Mouse (Mus musculus) layer of hippocampus, adult 8-10 months (tissue): ENCODE measurements around the gene En2. TPM values are rescaled to one million over a fixed set of nuclear protein-coding genes. Genes with fewer than 3 reads are reported as not detected.

Experiments
- DNase-seq, 2 experiments: peaks; one replicate each; pipeline ENCODE4 v3.0.0; 2022; ENCODE audit warnings: low spot score in 2 of 2
- total RNA-seq, 4 experiments: library from RNA; stranded (reverse); gene quantifications; 2 replicates each; pipeline ENCODE4 v1.2.4; 2022

Gene En2
- total RNA-seq, 4 experiments from 2014 or later: 0.27 to 0.57 (median 0.40) TPM

- DNase-seq: no peak
Measured at GRCm38 (mm10) chr5:28178322-28178721, 12.8 kb downstream of the En2 start.

DNA sequence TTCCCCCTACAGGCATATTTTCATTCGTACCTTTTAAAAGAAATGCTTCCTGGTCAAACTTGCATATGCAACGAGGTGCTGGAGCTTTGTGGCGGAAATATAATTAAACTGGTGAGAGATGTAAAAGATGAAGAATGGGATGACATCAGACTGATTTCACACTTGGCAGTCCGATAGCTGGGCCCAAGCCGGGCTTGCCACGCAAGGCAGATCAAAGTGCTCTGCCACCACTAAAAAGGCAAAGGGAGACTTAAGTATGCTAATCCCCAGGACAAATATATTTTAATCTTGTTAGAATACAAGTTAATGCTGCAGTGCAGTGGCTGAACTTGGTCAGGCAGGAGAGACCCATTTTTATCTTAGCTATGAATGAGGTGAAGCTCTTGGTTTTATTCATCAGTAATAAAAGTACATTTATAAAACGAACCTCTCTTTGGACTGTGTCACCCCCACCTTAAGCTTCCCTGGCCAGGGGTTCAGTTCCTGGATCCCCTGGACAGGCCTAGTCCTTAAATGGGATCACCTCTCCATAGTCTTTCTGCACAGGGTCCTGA is 13.8 kb downstream of the En2 start:
- no peak for DNase-seq

DNA sequence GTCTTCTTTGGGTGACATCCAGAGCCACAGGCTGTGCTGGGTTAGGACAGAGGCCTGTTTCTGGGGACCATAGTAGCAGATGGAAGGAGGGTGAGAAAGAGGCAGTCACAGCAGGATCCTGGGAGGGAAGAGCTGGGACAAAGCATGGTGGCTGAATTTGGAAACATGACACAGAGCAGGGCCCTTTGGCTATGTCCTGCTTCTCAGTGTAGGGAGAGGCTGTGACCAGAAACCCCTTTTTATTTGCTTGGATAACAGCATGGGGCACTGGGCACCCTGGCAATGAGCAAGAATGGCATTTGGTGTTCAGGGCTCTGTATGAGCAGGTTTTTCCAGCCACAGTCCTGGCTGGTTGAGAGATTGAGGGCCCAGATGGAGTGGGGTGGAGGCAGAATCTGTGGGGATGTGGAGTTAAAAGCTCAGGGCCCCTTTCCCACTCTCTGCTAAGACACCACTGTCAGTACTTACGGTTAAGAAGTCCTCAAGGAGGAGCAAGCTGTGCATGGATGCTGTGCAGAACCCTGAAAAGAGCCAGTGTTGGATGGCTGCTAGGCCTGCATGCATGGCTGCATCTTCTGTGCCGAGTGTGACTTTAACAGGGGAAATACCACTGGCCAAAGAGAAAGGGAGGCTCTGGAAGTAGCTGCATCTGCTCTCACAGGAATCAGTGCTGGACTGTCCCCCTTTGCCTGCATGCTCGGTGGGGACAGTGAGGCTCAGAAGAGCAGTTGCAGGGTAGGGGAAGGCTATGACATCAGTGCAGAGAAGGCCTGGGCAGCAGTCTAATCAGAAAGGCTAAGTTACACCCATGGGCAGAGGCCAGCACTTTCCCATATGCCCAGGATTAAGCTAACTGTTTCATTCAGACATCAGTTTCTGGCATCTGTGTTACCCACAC is 26.0 kb downstream of the En2 start:
- DNase-seq: no peak

- DNase-seq: no peak
Measured at GRCm38 (mm10) chr5:28192099-28192454, 26.6 kb downstream of the En2 start.

GRCm38 (mm10) chr5:28195473-28195872 is 30.0 kb downstream of the En2 start:
- DNase-seq: no peak

- no peak for DNase-seq
Measured at GRCm38 (mm10) chr5:28199089-28199873, 33.8 kb downstream of the En2 start.

- DNase-seq: no peak
Measured at GRCm38 (mm10) chr5:28203086-28203485, 37.6 kb downstream of the En2 start.

GRCm38 (mm10) chr5:28204678-28205077 is 39.2 kb downstream of the En2 start:
- DNase-seq: no peak

DNA sequence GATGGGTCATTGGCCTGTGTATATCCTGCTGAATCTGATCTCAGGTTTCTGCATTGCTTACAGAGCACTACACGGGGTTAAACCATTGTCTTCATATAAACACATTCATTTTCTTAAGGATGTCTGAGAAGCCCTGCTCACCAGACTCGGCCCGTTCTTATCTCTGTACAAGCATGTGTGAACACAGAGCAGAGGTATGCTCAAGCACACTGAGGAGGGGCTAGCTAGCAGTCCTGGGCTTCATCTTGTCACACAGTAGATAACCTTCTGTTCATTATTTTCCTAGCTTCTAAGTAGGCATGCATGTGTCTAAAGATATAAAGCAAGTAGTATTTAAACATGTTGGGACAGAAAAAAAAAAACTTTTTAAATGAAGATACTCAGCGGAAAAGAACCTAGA is 41.0 kb downstream of the En2 start:
- DNase-seq: no peak

DNA sequence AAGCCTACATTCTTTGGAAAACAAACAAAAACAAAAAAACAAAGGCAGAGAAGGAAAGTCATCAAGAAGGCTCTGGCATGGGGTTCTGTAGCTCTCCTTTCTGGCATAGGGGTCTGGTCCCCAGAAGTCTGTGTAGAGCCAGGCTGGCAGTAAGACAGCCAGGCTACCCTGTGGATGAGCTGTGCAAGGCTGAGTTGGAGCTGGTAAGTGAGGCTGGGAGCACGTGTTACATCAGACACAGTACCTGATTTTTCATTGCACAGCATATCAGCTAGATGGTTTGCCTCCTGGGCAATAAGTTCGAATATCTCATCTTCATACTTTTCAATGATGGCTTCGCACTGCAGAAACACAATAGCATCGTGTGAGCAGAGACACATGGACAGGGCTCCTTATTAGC is 41.5 kb downstream of the En2 start:
- DNase-seq: no peak

- DNase-seq: no peak
Measured at GRCm38 (mm10) chr5:28208726-28209520, 43.4 kb downstream of the En2 start.

DNA sequence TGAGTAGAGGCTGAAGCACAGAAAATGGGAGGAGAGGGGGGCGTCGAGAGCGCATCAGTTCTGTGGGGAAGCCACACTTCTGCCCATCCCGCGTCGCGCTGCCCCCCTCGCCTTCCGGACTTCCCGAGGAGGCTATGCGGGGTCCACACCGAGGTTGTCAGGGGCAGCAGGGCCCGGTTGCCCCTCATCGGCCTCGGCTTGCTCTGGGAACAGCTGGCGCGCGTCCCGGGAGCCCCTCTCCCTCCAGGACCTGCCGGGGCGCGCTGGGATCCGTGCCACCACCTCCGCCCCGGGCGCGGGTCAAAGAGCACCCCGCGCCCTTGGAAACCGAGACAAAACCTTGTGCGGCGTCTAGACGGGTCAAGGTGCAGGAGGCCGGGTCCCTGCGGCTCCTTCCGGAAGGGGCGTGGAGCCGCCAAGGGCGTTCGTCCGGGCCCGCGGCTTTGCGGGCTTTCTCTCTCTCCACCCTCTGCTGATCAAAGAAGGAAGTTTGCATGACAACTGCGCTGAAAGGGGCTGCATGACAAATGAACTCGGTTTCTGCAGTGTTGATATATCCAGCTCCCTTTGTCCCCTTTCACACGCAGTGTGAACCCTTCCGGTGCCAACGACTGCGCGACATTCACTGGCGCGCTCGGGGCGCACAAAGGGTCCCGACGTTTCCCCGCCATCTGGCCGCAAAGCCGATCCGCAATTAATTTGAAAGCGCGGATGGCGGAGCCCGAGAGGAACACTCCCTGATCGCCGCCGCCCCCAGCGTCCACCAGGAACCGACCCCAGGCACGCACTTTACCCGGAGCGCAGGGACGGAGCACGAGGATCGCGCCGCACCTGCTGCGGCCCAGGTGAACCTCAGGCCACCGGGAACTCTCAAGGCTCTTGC is 44.3 kb downstream of the En2 start:
- DNase-seq: no peak

GRCm38 (mm10) chr5:28210591-28211550 is 45.4 kb downstream of the En2 start:
- no peak for DNase-seq

DNA sequence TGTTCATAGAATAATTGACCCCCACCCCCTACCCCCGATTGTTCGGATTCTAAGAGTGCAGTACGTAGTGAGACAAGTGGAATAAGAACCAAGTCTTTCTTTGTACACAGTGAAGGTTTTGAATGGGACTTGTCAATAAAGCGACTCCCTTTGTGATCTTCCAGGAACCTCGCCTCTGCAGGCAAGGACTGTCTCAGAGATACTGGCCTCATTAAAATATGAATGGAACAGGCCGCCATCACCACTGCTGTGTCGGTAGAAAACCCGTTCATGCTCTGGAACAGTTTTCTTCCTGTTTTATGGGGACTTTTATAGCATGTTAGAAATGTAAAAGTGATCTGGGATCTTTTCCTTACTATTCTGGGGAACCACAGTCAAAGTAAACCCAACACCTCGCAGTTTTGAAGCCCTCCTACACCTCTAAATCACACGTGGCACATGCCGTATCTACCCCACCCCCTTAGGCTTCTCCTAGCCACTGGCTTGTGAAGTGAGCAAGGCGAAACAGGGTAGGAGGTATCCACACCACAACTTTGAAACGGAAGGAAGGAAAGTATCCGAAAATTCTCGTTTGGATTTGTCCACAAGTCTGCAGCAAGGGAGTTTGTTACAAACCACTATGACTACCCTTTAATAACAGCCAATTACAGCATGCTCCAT is 46.3 kb downstream of the En2 start:
- no peak for DNase-seq

DNA sequence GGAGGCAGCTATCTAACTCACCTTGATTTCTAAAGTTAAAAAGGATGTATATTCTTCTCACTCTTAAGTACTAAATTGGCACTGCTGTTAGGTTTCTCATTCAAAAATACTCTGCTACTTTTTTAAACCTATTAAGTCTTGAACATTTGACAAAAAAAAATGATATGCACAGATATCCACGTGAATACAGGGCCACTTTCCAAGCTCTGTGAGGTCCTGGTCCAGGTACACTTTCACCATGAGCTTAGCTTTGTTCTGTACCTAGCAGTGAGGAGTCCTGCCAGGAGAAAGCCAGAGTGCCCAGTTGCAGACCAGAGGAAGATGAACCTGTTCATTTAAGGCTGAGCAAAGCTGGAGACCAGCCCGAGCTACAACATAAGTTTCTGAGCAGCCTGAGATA is 47.9 kb downstream of the En2 start:
- no peak for DNase-seq

DNA sequence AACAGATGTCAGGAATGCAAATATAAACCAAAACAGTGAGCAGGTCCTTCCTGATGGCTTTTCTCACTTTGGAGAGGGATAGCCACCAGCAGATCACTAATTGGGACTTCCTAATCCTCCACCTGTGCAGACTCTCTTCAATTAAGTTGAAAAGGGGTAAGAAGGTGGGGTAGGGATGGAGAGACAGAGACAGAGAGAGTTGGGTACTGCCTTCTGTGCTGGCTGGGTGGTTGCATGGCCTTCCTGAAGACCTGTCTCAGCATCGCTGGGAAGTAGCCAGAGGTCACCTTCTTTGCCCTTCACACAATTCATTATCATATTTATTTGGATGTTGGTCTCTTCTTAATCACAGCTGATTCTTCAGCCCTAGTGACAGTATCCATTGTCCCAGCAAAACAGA is 54.1 kb downstream of the En2 start:
- DNase-seq: no peak
